Mouse (Mus musculus) cerebellum, adult 8-10 months (tissue): ENCODE results near the gene Klhl40.

ENCODE experiments used
- DNase-seq: peaks from one replicate; pipeline ENCODE4 v3.0.0; 2022

Gene Klhl40

GRCm38 (mm10) chr9:121784801-121785200 lies 7.4 kb downstream of the Klhl40 start:
- DNase-seq = no peak

GRCm38 (mm10) chr9:121785261-121785660 lies 7.9 kb downstream of the Klhl40 start:
- DNase-seq = no peak

GRCm38 (mm10) chr9:121786359-121786758 lies 9.0 kb downstream of the Klhl40 start:
- no peak for DNase-seq

- peak; percentile 33 for DNase-seq
Observed at GRCm38 (mm10) chr9:121791206-121791605, 13.8 kb downstream of the Klhl40 start.

GRCm38 (mm10) chr9:121791757-121792521 lies 14.5 kb downstream of the Klhl40 start, which contains the start of gene Hhatl:
TSS of gene Hhatl (minus strand) at chr9:121792507.
- DNase-seq = no peak

GRCm38 (mm10) chr9:121794972-121795539 lies 17.6 kb downstream of the Klhl40 start:
- no peak for DNase-seq

GRCm38 (mm10) chr9:121797722-121798121 lies 20.3 kb downstream of the Klhl40 start:
- no peak for DNase-seq

- no peak for DNase-seq
Observed at GRCm38 (mm10) chr9:121798887-121799520, 21.6 kb downstream of the Klhl40 start.

GRCm38 (mm10) chr9:121802747-121803146 lies 25.3 kb downstream of the Klhl40 start:
- no peak for DNase-seq

- DNase-seq = no peak
Observed at GRCm38 (mm10) chr9:121807546-121807945, 30.1 kb downstream of the Klhl40 start.

GRCm38 (mm10) chr9:121807947-121808346 lies 30.5 kb downstream of the Klhl40 start:
- DNase-seq = peak; percentile 34

GRCm38 (mm10) chr9:121808511-121808910 lies 31.1 kb downstream of the Klhl40 start:
- DNase-seq = no peak

GRCm38 (mm10) chr9:121810081-121810821 lies 32.8 kb downstream of the Klhl40 start:
- DNase-seq = peak; percentile 43

GRCm38 (mm10) chr9:121815183-121815582 lies 37.8 kb downstream of the Klhl40 start:
- DNase-seq = no peak

- peak; percentile 44 for DNase-seq
Observed at GRCm38 (mm10) chr9:121819073-121819770, 41.8 kb downstream of the Klhl40 start.

- peak; percentile 68 for DNase-seq
Observed at GRCm38 (mm10) chr9:121819771-121820471, 42.5 kb downstream of the Klhl40 start.

- no peak for DNase-seq
Observed at GRCm38 (mm10) chr9:121820765-121821164, 43.4 kb downstream of the Klhl40 start.

GRCm38 (mm10) chr9:121822585-121822991 lies 45.2 kb downstream of the Klhl40 start:
- DNase-seq = peak; percentile 37

- peak; percentile 64 for DNase-seq
Observed at GRCm38 (mm10) chr9:121823051-121823450, 45.6 kb downstream of the Klhl40 start.

GRCm38 (mm10) chr9:121823991-121824390 lies 46.6 kb downstream of the Klhl40 start:
- DNase-seq = peak; percentile 39

- DNase-seq = no peak
Observed at GRCm38 (mm10) chr9:121826356-121826755, 48.9 kb downstream of the Klhl40 start.

GRCm38 (mm10) chr9:121828314-121828713 lies 50.9 kb downstream of the Klhl40 start:
- no peak for DNase-seq
